Mouse (Mus musculus) kidney, adult 2 months (tissue): ENCODE measurements at regions not wholly inside any gene's neighbourhood (a gene's known extent, or its start where the extent isn't known, plus 50 kb on each side); places are given as distances from the start of the nearest gene placed in this dataset.

Source experiments
- CTCF ChIP-seq: fragments of 200-500 bp; conservative IDR thresholded peaks from 2 replicates; pipeline ENCODE4 v1.5.1; 2011; ENCODE audit warnings: low read depth, mild to moderate bottlenecking, control low read depth, low read length, moderate library complexity, mixed read lengths; ENCODE audit not compliant: insufficient read depth, insufficient read length
- POLR2A ChIP-seq: fragments of 200-500 bp; IDR thresholded peaks from one replicate; pipeline ENCODE4 v1.6.1; 2011; ENCODE audit warnings: low read depth, low read length, control low read depth

GRCm38 (mm10) chr11:56308383-56309105 lies 267.7 kb upstream of the Nmur2 start:
- TF ChIP-seq CTCF = no peak
- no peak for TF ChIP-seq POLR2A
